Mouse (Mus musculus) adrenal gland, adult 18-20 months (tissue): Measurements from ENCODE around the gene Clip4. TPM values are rescaled to one million over a fixed set of nuclear protein-coding genes. Genes with fewer than 3 reads are reported as not detected.
"Not testable (repeated sequence)": the region's sequence is repeated elsewhere in the genome, so short reads cannot be mapped to it uniquely, and the experiment has no call there.

Experiments
- DNase-seq, 2 experiments: peaks; one replicate each; pipeline ENCODE4 v3.0.0; 2021 to 2022; ENCODE audit warnings: low spot score in 2 of 2
- long read RNA-seq, 2 experiments: library from polyadenylated mRNA; stranded (forward); transcript quantifications; one replicate each; pipeline ENCODE4 v2.0.0; 2021
- total RNA-seq, 2 experiments: library from RNA; stranded (reverse); gene quantifications; 1 replicate in 1 of 2; 2 replicates in 1 of 2; pipeline ENCODE4 v1.2.3; 2021

Clip4 gene
- total RNA-seq, result 10 to 100 TPM; 15.4 to 16.9 TPM
- long read RNA-seq, experiment 1, partial matches to known transcripts, result 3 of 16 reads
- long read RNA-seq, experiment 1, other reads (novel, unspliced or antisense), result 13 of 16 reads
- long read RNA-seq, experiment 2, partial matches to known transcripts, result 3 of 43 reads
- long read RNA-seq, experiment 2, other reads (novel, unspliced or antisense), result 40 of 43 reads

- not testable (repeated sequence) for DNase-seq
Observed at GRCm38 (mm10) chr17:71768173-71768572, at the start of gene Clip4. Gene Clip4 (plus strand): TSS chr17:71768473.

DNA sequence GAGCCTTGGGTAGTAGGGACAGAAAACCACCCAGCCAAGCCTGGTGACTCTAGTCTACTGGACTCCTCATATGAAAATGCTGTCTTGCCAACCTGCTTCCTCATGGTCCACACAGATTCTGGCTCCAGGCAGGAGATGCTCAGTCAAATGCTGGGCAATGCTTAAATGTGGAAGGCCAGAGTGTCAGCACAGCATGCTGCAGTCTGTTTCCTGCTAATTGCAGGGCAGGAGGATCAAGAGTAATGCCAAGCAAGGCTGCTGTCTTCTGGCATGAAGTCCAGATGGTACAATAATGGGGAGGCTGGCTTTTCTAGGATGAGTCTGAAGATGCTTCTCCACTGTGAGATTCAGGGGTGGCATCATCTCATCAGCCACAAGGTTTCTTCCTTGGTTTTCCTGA, 47.8 kb upstream of the Clip4 start:
- no peak for DNase-seq

- DNase-seq, result no peak
Observed at GRCm38 (mm10) chr17:71721019-71721418, 47.3 kb upstream of the Clip4 start.

DNA sequence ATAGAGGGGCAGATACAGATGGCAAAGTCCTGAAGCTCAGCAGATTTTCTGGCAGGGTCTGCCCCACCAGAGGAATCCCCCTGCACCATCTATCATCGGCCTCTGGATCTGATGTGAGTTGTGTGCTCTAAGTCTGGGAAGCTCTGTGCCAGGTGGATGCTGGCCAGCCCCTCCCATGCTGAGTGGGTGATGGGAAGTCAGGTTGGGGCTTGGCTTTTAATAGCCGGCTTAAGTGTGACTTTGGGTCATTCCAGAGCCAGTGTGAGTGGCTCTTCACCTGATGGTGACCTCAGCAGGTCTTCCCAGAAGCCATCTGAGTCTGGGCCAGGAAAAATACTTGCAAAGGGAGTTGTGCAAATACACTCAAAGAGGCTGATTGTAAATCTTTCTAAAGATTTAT, 37.6 kb upstream of the Clip4 start:
- DNase-seq, result no peak

- DNase-seq, result no peak
Observed at GRCm38 (mm10) chr17:71736442-71736841, 31.8 kb upstream of the Clip4 start.

GRCm38 (mm10) chr17:71742156-71742555, 26.1 kb upstream of the Clip4 start:
- DNase-seq, result no peak

GRCm38 (mm10) chr17:71742935-71743334, 25.3 kb upstream of the Clip4 start:
- DNase-seq, result no peak

- no peak for DNase-seq
Observed at GRCm38 (mm10) chr17:71746114-71746513, 22.2 kb upstream of the Clip4 start.

GRCm38 (mm10) chr17:71747561-71747960, 20.7 kb upstream of the Clip4 start:
- no peak for DNase-seq

DNA sequence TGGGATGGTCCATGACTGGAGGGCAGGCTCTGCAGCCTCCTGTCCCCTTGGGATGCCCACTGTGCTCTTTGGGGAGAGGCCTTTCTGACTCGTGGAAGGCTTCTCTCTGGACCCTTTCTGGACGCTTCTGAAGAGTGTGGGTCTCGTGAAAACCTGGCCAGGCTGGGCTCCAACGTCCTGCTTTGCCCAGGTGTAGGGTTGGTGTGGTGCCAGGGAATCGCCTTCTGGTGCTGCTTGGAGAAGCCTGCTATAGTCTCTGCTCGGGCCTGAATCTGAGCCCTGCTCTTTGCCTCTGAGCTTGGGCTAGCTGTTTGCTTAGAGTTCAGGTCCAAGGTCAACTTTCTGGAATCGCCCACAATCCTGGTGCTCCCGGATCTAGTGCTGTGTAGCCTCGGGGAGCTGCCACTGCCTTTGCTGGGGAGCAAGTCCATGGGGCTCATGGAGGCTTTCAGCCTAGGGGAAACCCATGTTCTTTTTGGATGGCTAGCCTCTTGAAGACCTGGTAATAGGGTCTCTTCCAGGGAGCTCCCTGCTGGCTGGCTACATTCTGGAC, 18.6 kb upstream of the Clip4 start:
- DNase-seq, result no peak

GRCm38 (mm10) chr17:71752831-71753230, 15.4 kb upstream of the Clip4 start, which contains the start of gene Pcare:
Gene Pcare (minus strand): TSS chr17:71752894.
- no peak for DNase-seq

DNA sequence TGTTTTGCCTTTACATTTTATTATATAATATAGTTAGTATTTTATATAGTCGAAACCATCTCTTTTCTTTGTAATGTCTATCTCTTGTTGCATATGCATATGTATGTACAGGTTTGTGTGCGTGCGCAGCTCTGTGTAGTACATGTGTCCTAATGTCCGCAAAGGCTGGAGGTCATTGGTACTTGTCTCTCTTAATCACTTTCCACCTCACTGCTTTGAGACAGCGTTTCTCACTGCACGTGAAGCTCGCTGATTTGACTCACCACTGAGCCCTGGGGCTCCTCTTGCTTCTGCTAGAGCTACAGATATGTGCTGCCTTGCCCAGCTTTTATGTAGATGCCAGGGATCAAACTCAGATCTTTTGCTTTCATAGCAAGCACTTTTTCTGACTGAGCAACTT, 7.7 kb upstream of the Clip4 start:
- no peak for DNase-seq

- no peak for DNase-seq
Observed at GRCm38 (mm10) chr17:71769564-71769963, 1.3 kb downstream of the Clip4 start.

GRCm38 (mm10) chr17:71770696-71771095, 2.4 kb downstream of the Clip4 start:
- DNase-seq, result no peak

GRCm38 (mm10) chr17:71774173-71774572, 5.9 kb downstream of the Clip4 start:
- DNase-seq, result no peak

- no peak for DNase-seq
Observed at GRCm38 (mm10) chr17:71775279-71775678, 7.0 kb downstream of the Clip4 start.

DNA sequence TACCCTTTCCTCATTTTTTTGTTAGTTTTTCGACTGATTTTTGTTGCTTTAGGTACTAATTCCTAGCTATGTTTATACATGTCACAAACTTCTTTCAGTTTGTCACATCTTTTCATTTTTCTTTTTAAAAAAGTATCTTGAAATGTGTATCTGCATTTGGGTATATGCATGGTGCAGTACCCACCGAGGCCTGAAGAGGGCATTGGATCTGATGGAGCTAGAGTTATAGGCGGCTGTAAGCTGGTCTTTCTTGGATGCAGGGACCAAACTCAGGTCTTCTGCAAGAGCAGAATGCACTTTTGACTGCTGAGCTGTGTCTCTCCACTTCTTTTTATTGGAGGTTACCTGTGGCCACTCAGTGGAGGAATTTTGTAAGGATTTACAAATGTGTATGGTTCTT, 10.4 kb downstream of the Clip4 start:
- no peak for DNase-seq

DNA sequence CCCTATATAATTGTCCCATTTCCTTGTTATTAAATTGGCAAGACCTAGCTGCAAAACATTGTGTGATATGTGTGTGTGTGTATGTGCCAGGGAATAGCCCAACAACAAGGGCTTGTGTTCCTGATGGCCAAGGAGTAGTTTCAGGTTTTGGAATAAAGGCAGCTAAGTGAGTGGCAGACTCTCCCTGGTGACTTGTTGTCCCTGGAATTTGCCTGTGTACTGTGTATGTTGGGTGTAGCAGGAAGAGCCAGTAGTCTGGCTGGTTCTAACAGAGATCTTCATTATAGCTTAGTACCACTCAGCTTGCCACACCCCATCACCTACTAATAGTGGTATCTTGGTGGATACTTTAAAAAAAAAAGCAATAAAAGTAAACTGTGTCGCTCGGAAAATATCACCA, 12.2 kb downstream of the Clip4 start:
- DNase-seq, result no peak

DNA sequence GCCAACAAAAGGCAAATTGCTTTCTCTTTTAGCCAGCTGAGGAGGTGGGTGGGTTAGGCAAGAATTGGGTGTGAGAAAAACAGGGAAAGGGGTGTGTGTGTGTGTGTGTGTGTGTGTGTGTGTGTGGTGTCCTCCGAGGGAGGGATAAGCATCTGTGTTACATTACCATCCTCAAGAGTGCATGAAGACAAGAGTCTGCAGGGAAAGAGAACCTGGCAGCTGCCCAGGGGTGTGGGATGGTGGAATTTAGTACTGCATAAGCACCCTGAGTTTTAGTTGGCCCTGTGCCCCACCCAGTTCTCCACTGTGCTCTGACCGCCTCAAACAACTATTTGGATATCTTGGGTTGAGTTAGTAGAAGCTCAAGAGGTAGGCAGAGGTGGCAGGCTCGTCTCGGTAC, 12.7 kb downstream of the Clip4 start:
- DNase-seq, result no peak

DNA sequence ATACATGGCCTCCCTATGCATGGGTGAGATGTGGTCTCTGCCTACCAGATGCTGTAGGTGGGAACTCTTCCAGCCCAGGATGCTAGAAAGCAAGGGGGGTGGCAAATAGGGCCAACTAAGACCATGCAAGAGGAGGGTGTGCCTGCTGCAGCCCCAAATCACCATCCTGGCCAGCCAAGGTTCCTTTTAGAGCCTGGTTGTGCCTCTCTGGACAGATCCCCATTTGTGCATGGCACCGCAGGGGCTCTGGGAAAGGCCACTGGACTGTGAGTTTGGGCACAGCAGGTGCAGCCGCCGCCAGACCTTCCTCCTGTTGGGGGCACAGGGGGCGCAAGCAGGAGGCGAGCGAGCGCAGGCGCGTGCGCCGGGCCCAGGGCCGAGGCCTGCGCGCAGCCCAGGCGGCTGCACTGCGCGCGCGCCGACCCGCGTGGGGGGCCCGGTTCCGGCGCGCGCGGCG, 14.0 kb downstream of the Clip4 start:
- no peak for DNase-seq

GRCm38 (mm10) chr17:71782699-71783365, 14.6 kb downstream of the Clip4 start:
- peak in 1 of 2 experiments; percentile 8 for DNase-seq

DNA sequence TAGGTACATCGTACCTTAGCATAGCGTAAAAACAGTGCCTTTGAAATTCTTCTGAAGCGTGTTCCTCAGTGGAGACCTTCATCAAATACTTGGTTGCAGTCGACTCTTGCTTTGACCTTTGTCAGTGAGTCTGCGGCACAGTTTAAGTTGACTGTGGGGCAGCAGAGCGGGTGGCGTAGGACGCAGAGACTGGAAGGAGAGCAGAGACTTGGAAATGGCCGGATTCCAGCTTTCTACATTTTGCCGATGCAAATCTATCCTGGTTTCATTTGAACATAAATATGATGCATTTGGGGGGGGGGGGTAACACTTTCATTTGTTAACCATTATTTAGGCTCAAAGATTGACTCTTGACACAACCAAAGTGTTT, 15.1 kb downstream of the Clip4 start:
- DNase-seq, result no peak

DNA sequence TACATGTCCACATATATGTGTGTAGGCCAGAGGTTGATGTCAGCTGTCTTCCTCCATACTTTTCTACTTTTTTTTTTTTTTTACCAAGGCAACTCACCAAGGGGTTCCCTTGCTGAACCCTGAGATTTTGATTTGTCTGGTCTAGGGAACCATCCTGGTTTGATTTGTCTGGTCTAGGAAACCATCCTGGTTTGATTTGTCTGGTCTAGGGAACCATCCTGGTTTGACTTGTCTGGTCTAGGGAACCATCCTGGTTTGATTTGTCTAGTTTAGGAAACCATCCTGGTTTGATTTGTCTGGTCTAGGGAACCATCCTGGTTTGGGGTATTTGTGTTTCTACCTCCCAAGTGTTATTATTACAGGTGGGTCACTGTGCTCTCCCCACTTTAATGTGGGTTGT, 18.2 kb downstream of the Clip4 start:
- DNase-seq, result no peak
